Mouse (Mus musculus): ENCODE measurements around the gene Pi4k2b.
"Not testable (repeated sequence)": the region's sequence is repeated elsewhere in the genome, so short reads cannot be mapped to it uniquely, and the experiment has no call there.

The Pi4k2b gene

DNA sequence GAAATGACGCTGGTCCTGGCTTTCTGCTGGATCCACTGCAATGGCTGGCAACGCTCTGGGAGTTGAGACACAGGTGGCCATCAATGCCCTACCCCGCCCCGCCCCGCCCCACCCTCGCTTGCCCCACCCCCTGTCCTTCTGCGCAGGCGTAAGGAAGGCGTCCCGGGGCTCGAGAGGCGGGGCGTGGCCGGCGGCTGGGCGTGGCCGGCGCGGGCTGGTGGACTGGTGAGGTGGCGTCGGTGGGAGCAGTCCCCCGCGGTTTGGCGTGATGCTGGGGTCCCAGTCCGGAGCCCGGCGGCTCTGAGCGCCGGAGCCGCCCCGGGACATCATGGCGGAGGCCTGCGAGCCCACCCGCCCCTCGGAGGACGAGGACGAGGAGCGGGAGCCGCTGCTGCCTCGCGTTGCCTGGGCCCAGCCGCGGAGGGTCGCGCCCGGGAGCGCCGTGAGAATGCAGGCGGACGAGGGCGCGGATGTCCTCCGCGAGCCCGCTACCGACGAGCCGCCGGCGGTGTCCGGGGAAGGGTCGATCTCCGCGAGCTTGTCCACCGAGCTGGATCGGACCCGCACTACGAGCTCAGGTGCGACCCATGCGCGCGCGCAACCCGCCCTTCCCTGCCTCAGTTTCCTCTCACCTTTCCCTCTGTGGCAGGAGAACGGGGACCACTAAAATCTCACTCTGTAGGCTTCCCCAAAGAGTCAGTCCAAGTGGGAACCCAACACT is at the start of gene Pi4k2b:
Gene Pi4k2b, plus strand, starts transcription at position 184 of the 721 bp plus-strand sequence.
- DNase-seq, result peak; percentile 89

- no peak for DNase-seq
Measured at GRCm38 (mm10) chr5:52697291-52697690, 44.1 kb upstream of the Pi4k2b start.

GRCm38 (mm10) chr5:52697882-52698440 is 43.4 kb upstream of the Pi4k2b start:
- DNase-seq, result not testable (repeated sequence)

- DNase-seq, result no peak
Measured at GRCm38 (mm10) chr5:52704562-52704961, 36.8 kb upstream of the Pi4k2b start.

- no peak for DNase-seq
Measured at GRCm38 (mm10) chr5:52712704-52713103, 28.7 kb upstream of the Pi4k2b start.

DNA sequence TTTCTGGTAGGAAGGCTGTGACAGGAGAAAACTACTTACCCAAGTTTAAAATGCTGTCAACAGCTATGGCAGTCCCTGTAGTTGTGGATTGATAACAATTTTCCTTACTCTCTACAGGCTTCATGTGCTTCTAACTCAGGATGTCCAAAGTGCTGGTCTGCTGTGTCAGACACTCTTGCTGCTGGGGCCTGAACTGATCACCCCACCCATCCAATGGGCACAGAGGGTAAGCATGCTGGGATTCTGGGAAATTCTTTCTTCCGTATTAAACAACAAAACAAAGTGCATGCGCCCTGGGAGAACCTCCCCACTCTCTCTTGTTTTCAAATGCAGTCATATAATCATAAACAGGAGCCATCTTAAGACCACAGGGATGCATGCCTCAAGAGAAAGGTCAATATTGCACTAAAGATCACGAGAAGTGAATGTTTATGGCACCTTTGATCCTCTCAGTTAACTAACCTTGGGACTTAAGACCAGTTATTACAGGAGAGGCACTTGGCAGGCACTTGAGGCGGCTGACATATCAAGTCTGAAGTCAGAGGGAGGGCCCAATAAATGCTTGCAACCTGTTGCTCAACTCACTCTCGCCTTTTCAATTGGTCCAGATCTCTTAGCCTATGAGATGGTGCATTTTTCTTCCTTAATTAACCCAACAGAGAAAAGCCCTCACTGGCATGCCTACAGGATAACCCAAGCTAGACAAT is 24.5 kb upstream of the Pi4k2b start:
- DNase-seq, result peak; percentile 37

GRCm38 (mm10) chr5:52721003-52721402 is 20.4 kb upstream of the Pi4k2b start:
- peak; percentile 69 for DNase-seq

GRCm38 (mm10) chr5:52727747-52728146 is 13.6 kb upstream of the Pi4k2b start:
- no peak for DNase-seq

DNA sequence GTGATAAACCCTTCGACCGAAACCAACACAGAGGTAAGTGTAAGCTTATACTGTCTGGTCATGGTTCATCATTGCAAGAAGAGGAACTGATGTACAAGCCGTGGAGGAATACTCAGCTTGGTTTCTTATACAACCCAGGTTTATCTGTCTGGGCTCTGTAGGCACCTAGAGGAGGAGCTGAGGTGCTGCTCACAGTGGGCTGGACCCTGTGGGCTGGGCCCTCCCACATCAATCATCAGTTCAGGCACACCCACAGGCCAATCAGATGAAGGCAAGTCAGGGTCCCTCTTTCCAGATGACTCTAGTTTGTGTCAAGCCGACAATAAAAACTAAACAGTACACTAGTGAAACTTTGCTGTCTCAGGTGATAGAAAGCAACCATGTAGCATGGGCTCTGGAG is 8.6 kb upstream of the Pi4k2b start:
- no peak for DNase-seq

DNA sequence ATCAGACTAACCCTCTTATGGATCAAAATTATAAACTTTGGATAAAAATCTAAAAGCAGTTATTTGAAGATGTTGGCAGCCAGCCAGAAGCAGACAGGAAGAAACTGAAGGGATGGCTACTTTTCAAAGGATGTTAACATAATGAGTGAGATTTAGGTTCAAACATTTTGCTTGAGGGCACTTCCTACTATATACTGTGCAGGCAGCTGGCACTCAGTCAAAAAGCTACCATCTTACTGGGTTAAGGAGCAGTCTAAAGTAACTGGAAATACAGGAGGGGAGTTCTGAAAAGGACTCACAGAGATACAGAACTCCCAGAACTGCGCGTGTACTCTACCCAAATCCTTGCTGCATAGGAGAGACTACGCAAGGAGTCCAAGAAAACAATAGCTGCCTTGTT is 5.3 kb upstream of the Pi4k2b start:
- DNase-seq, result no peak

DNA sequence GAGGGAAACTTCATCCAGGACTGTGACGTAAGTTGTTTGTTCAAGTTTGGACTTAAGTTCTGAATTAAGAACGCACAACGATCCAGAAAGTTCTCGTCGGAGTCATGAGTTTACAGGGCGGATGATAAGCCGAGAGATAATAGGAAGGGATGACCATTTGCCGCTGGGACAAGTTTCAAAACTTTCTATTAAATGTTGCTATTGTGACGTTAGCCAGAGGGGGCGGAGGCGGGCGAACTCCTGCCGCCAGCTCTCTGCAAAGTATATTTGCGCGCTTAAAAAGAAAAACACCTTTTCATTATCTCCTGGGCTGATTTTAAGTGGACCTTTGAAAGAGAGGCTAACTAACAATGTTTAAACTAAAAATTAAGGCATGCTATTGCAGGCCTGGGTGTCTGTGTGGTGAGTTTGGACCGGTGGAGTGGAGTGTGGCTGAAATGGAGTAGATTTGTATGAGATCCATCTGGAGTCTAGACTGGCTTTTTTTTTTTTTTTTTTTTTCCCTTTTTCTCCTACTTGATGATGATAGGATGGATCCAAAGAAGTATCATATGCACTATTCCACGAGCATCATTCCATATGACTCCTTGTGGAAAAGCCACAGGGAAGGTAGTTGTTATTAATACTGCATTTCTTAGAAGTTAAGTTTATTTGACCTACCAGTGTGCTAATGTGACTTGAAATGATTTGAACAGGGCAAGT is 889 bp downstream of the Pi4k2b start:
- DNase-seq, result peak; percentile 61

DNA sequence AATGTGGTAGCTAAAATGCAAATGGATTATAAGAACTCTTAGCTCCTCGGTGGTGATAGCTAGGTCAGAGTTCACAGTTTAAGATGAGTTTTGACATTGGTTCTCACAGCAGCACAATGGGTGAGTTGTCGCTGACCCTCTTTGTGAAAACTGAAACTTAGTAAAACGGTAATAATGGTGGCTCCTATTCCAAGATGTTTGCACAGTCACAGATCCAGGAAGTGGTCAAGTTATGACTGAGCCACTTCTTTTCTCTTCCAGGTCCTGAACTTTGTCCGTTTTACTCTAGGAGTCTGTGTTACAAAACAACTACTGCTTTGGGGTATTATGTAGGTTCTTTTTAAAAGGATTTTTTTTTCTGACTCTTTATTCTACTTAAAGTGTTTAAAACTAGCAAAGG is 1.9 kb downstream of the Pi4k2b start:
- DNase-seq, result no peak

GRCm38 (mm10) chr5:52746920-52747319 is 5.5 kb downstream of the Pi4k2b start:
- DNase-seq, result no peak

GRCm38 (mm10) chr5:52748732-52749131 is 7.4 kb downstream of the Pi4k2b start:
- DNase-seq, result peak; percentile 73

DNA sequence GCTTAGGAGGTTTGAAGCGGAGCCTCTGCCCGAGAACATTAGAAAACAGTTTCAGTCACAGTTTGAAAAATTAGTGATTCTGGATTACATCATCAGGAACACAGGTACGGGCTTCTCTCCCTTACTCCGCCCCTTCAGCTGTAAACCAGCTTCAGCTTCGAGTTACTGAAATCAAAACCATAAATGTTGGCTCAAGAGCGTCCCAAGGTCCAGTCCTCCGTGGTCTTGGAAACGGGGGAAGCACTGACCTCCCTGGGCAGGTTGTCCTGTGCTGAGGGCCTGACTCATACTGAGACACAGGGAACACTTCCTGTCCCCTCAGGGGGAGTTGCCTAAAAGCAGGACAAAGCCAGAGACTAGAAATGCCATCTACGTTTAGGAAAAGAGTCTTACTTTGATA is 11.8 kb downstream of the Pi4k2b start:
- no peak for DNase-seq

GRCm38 (mm10) chr5:52754196-52754595 is 12.8 kb downstream of the Pi4k2b start:
- DNase-seq, result no peak

DNA sequence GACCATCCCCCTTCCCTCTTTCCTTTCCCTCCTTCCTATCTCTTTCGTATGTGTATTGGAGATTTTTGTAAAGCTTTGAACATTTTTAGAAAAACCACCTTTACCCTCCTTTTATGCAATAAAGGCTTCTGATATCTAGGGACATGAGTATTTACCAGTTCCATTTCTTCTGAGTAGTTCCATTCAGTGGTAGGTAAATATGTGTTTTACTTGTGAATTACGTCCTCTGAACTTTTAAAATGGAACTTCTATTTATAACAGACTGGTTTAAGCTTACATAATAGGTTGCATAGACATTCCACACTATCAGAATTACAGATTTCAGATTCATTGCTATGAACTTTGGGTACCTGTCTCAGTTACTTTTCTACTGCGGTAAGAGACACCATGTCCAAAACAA is 14.0 kb downstream of the Pi4k2b start:
- DNase-seq, result no peak

DNA sequence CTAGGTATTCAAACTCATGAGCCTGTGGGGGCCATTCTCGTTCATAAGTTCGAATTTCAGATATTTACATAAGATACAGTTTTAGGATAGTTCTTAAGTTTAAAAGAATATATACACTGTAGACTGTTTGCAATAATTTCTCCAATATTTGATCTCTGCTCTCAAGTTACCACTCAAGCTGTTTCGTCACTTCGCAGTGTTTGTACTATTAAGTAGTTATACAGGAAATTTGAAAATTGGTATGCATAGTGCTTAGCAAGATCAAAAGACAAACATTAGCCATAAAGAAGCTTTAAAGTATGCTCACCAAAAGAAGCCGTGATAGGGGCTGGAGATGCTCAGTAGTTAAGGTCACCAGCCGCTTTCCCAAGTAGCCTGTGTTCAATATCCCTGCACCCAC is 14.6 kb downstream of the Pi4k2b start:
- peak; percentile 35 for DNase-seq

DNA sequence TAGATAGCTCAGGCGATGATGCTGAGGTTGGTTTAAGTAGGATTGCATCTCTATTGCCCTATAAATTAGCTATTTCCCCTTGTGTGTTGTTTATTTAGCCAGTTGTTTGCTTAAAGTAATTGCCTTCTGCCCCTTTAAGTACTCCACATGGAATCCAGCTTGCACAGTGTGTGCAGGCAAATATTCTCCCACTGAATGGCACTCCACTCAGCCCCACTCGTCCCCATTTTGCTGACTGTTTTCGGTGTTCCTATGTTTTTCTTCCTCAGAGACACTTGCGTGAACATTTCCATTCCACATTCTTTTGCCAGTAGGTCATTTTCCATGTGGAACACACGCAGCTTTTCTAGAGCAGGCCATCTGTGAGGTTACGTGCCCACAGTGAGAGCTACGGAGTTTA is 21.2 kb downstream of the Pi4k2b start:
- no peak for DNase-seq

DNA sequence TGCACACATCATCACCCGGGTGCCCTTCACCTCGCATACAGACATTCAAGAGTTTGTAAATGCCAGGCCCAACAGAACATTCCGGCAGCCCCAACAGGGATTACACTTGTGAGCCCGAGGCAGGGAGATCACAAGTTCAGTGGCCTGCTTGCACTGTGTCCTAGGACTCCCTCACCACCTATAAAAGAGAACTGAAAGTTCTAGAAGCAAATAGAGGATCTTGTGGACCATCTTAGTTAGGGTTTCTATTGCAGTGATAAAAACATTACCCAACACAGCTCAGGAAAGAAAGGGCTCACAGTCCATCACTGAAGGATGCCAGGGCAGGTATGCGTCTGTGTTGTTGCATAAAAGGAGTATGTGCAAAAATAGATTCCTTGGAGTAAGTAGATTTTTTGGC is 32.9 kb downstream of the Pi4k2b start:
- DNase-seq, result no peak

GRCm38 (mm10) chr5:52775237-52775636 is 33.9 kb downstream of the Pi4k2b start, which contains the start of gene Zcchc4:
Gene Zcchc4 (plus strand): TSS chr5:52775409.
- no peak for DNase-seq

DNA sequence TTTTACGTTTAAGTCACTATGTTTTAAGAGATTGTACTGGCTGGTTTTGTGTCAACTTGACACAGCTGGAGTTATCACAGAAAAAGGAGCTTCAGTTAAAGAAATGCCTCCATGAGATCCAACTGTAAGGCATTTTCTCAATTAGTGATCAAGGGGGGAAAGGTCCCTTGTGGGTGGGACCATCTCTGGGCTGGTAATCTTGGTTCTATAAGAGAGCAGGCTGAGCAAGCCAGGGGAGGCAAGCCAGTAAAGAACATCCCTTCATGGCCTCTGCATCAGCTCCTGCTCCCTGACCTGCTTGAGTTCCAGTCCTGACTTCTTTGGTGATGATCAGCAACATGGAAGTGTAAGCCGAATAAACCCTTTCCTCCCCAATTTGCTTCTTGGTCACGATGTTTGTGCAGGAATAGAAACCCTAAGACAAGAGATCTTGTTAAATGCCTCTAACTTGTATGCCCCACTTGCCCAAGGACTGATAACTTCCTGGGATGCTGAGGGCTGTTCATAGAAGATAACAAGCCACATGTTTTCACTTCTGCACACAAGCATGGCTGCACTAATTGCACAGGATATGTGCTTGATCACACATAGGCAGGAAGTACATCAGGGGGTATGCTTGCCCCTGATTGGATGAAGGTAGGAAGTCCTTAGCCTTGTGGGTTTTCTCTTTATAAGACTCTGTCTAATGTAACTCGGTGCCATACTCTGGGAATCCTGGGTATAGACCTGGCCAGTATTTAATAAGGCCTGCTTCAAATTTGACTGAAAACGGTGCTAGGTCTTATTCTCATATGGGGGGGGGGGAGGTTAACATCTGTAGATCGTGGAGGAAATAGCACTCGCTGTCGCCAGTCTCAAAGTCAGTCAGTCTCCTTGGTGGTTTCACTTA is 35.3 kb downstream of the Pi4k2b start:
- DNase-seq, result not testable (repeated sequence)
